Mouse (Mus musculus) CD8-positive naive resting alpha-beta T cell, adult 57 days (primary cell): ENCODE data around the gene Tmem45a. TPM values are rescaled to one million over a fixed set of nuclear protein-coding genes. Genes with fewer than 3 reads are reported as not detected.

Source experiments
- total RNA-seq: library from RNA; stranded (reverse); gene quantifications from one replicate; pipeline ENCODE4 v1.2.4, GENCODE M21; 2023

Gene Tmem45a
- total RNA-seq = not detected

DNA sequence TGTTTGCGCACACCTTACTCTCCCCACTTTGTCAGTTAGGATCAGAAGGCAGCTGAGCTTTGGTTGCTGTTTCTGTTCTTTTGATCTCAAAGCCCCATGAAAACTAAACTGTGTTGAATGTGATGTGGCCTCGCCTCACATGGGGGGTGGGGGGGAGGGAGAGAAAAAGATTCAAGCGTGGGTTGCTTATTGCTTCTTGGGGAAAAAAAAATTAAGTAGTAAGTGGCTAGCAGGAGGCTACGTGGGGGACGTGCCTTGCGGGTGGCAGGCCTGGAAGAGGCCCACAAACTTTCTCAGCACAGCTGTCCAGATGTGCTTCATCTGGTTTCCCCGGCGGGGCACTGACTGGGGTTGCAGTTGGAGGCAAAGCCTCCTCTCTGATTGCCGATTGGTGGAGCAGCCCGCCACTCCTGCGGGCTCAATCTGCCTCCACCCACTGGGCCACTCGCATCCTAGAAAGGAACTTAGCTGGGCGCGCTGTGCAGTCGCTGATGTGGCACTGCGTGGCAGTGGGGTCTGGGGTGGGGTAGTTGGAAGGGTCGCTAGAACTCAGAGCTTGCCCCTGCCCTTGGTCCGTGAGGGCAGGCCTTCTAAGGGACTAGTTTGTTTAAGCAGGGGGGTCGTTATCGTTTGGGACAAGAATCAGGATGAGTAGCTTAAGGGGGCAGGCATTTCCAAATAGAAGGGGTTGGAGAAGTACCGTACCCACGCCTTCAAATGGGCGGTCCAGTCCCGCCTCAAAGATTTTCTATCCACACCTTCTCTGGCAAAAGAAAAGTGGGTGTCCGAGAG, at the start of gene Tmem45a:
Gene Tmem45a (minus strand): TSS at position 343 of the 792 bp plus-strand sequence.

DNA sequence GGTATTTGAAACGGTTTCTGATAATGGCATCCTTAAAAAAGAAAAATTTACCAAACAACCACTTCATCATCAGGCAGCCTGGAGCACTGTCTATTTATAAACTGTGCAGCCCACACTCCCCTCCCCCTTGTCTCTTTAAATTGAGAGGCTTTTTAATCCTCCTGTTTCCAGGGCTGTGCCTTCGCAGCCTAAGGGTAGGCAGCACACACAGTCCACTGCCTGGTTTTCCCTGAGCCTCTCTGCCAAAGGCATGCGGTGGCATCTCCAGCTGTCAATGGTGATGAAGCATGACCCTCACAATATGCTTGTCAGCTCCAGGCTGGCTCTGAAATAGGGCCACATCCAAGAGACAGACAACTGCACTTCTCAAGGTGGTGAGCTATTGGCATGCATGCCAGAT, 42.1 kb upstream of the Tmem45a start, which contains the start of gene Lnp1:
Gene Lnp1 (minus strand): TSS at position 39 of the 400 bp plus-strand sequence.

DNA sequence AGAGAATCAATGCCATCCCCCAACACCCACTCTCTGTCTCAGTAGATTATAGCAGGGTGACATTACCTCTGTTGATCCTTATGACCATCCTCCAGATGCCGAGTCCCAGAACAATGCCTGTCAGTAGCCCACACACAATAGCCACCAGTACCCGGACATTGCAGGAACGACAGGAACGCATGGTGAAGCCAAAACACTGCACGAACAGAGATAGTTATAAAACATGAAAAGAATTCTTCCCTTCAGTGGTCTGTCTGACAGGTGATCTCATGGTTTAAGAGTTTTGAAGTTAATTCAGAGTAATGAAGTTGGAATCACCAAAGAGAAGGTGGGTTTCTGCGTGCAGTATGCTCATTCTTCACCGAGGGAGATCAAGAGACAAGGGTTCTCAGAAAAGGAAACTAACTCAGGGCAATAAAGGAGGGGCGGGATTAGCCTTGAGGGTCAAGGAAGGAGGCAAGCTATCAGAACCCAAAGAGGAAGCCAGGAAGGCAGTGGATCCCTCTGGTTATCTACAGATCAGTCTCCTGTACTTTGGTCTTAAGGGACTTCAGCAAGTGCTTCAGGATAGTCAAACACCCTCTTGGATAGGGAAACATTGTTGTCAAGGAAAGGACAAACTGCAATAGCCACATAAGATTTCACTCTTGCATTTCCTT, 90.4 kb downstream of the Tmem45a start, which contains the start of gene Adgrg7:
Gene Adgrg7 (minus strand): TSS at position 375 of the 659 bp plus-strand sequence.

Other genes with a start within 250 kb of the Tmem45a start
- gene Tfg, start 168.7 kb downstream of the Tmem45a start, total RNA-seq = 24.5 TPM
- gene Adgrg7, start 90.3 kb downstream of the Tmem45a start, total RNA-seq = 0.24 TPM
- not detected for gene Lnp1, start 41.9 kb upstream of the Tmem45a start, total RNA-seq
- gene Tmem45a2, start 185.2 kb upstream of the Tmem45a start, total RNA-seq = not detected
- gene Tomm70a, start 235.5 kb upstream of the Tmem45a start, total RNA-seq = 29.9 TPM